Mouse (Mus musculus) retina, postnatal 1 day (tissue): ENCODE data around the gene Btbd16.

Experiments used
- DNase-seq: peaks from one replicate; pipeline ENCODE4 v3.0.0-alpha.2; 2012

The Btbd16 gene

DNA sequence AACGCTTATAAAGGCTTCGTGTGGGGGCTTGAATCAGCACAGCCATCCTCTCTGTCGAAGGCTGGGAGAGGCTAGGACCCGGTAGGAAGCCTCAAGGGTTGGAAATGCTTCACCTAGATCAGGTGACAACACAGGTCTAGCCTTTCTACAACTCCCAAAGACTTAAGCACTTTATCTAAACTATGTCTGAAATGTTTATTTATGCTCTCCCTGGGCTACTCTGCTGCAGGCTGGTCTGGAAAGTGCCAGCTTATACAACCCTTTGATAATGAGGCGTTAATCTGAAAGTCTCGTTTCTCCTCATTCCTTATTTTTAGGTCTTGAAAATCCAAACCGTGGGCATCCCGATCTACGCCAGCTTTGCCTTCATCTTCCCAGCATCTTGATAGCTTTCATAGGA, 50.1 kb downstream of the Btbd16 start:
- DNase-seq = no peak

DNA sequence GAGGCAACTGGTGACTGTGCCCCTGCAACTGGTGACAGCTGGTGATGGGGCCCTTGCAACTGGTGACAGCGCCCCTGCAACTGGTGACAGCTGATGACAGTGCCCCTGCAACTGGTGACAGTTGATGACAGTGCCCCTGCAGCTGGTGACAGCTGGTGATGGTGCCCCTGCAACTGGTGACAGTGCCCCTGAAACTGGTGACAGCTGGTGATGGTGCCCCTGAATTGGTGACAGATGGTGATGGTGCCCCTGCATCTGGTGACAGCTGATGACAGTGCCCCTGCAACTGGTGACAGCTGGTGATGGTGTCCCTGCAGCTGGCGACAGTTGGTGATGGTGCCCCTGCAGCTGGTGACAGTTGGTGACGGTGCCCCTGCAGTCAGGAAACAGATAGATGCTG, 52.5 kb downstream of the Btbd16 start:
- peak; percentile 36 for DNase-seq

- peak; percentile 83 for DNase-seq
Observed at GRCm38 (mm10) chr7:130827431-130827830, 53.6 kb downstream of the Btbd16 start.

- DNase-seq = no peak
Observed at GRCm38 (mm10) chr7:130827844-130828403, 54.1 kb downstream of the Btbd16 start.

- DNase-seq = no peak
Observed at GRCm38 (mm10) chr7:130828475-130828874, 54.6 kb downstream of the Btbd16 start.

DNA sequence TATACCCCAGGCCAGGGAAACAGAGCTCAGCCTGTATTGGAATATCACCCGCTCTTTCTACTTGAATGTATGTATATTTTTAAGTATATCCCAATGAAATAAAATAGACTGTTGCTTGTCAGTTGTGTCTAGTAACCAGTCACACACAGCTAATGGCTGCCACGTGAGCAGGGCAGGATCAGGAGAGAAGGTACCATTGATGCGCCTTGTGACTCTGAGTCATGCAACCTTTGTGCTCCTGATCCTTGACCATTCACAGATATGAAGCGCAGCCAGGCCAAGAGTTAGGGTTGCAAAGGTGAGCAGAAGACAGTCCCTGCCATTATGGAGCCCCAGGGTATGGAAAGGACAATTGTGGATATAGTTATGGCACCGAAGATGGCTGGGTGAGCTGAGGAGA, 57.7 kb downstream of the Btbd16 start:
- DNase-seq = no peak

DNA sequence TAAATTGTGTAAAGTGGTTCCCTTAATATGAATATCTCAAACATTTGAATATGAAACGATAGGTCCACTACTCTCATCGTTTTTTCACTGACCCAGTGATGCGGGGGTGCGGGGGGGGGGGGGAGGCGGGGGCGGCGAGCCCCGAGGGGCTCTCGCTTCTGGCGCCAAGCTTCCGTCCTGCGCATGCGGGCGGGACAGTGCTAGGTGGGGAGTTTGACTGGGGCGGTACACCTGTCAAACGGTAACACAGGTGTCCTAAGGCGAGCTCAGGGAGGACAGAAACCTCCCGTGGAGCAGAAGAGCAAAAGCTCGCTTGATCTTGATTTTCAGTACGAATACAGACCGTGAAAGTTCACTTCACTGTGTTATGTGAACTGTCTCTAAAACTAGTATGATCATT, 60.4 kb downstream of the Btbd16 start:
- DNase-seq = peak; percentile 60

DNA sequence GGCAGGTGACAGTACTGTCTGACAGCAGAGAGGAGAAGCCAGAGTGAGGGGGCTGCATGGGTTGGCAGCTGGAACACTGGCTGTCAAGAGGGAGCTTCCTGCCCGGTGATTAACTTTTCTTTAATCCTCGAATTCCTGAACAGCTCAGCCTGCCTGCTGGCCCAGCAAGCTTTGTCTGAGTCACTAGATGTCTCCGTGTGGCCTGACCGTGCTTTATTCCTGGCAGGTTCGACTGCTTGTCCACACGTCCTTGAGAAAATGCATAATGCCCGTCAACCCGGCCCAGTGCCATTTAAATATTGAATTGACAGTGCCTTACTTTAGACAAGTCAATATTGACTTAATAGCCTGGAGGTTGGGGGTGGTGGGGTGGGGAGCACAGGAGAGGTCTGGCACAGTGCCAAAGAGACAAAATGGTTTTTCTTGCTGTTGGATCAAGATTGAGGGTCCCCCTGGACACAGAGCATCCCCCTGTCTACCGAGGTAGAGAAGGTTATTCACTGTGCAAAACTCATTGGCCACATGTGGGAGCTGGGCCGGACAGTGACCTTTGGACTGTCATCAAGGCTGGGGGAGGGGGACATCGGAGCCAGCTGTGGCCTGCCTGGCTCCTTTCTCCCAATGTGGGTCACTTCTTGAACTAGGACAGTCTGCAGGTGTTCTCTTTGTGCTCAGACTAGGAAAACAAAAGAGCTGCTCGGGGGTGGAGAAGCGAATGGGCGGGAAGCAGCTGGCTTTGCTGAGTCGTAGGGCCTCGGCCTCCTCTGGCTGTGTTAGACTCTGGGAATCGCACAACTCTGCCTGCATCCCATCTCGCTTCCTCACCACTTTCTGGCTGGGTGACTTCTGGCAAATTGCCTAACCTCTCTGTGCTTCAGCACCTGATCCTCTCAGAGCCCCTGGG, 61.3 kb downstream of the Btbd16 start:
- DNase-seq = peak; percentile 93

DNA sequence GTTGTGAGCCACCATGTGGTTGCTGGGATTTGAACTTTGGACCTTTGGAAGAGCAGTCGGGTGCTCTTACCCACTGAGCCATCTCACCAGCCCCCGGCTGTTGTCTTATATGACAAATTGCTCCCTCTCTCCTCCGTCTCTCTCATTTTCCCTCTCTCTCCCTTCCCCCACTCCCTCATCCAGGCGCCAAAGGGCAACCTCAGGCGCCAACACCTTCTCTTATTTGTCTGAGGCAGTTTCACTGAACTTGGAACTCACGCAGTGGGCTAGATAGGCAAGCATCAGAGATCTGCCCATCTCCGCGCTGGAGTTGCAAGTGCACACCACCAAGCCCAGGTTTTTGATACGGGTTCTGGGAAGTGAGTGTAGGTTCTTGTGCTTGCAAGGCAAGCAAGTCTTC, 62.2 kb downstream of the Btbd16 start:
- no peak for DNase-seq

GRCm38 (mm10) chr7:130837941-130838657, 64.2 kb downstream of the Btbd16 start:
- peak; percentile 99 for DNase-seq

DNA sequence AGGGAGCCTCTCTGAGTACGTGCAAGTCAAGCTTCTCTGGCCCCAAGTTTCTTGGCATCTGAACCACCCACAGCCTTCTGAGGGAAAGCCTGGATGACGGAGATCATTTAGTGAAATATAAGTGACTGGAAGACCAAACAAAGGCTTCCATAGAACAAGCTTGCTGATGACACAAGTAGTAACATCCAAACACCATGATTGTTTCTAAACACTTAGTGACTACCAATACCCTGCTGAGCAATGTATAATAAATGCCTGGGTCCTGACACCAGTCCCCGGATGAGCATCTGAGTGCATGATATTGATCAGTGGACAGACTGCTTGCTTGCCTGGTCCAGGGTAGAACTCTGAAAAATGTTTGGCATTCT, 64.8 kb downstream of the Btbd16 start:
- DNase-seq = no peak

GRCm38 (mm10) chr7:130839380-130840100, 65.7 kb downstream of the Btbd16 start:
- no peak for DNase-seq

GRCm38 (mm10) chr7:130847164-130847718, 73.4 kb downstream of the Btbd16 start:
- no peak for DNase-seq

GRCm38 (mm10) chr7:130854684-130855292, 80.9 kb downstream of the Btbd16 start:
- DNase-seq = no peak

GRCm38 (mm10) chr7:130855681-130856080, 81.8 kb downstream of the Btbd16 start:
- DNase-seq = peak; percentile 38

DNA sequence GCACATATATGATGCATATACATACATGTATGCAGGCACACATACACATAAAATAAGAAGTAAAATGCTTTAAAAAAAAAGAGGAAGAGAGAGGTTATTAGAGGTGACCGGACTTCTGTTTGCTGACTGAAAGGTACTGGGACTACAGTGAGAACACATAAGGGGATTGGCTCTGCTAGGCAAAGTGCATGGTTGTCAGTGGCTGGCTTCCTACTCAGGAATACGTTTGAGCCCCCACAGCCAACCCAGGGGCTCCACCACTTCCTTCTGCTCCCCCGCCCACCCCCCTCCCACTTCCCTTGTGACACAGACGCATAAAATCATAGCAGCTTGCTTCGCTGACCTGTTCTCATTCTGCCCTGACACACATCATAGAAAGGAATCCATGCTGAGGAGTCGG, 84.1 kb downstream of the Btbd16 start:
- peak; percentile 31 for DNase-seq

- DNase-seq = no peak
Observed at GRCm38 (mm10) chr7:130859926-130860325, 86.1 kb downstream of the Btbd16 start.

- DNase-seq = peak; percentile 64
Observed at GRCm38 (mm10) chr7:130860721-130861142, 86.9 kb downstream of the Btbd16 start.

DNA sequence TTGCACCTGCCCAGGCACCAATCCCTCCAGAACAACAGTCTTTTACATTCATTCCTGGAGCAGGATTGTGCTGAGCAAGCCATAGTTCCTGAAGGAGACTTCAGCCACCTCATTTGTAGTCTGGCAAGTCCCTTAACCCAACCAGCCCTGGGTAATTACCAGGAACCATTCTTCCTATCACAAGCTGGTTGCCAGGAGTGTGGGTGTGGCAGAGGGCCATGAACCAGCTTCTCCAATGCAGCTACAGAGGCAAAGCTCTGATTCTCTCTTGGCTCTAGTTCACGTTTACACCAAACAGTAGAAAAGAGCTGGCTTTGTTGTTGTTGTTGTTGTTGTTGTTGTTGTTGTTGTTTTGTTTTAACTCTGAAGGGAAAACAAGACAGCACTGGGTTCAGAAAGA, 88.6 kb downstream of the Btbd16 start:
- no peak for DNase-seq

GRCm38 (mm10) chr7:130864711-130865110, 90.8 kb downstream of the Btbd16 start:
- no peak for DNase-seq

DNA sequence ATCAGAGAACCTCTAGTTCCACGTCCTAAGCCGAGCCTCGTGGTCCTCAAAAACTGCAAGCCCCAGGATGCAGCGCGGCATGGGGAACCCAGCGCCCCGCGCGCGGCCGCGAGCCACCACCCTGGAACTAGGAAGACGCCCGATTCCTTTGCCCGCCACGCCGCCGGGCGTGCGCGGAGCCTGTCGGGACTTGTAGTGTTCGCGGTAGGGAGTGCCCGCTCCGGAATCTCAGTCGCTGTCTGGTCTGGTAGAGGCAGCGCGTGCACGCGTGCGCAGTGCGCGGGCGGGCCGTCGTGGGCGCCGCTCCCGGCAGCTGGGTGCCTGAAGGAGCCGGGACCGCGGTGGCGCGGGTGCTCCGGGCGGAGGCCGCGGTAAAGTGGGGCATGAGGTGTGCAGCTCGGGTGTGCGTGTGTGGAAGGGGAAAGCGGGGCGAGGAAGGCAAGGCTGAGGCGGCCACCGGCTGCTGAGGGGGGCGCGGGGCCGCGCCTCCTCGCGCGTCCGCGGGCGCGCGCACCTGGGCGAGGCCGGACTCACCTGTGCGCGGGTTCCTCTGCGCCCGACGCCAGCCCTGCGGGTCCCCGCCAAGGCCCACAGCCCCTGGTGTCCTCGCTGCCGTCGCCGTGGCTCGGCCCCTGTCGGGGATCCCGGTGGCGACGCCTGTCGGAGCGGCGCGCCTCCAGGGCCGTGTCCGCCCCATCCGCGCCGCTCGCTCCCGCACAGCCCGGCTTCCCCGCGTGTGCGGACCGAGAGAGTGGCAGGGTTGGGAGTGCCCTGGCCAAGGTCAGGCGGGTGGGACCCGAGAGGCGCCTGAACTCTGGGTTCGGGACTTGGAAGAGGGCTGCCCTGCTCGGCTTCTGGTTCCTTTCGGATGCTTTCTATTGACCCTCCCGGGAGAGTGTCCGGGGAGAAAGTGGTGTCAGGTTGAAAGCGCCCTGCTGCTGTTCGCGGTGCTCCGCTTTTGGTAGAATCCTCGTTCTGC, 92.0 kb downstream of the Btbd16 start, which contains the start of gene Plekha1:
Gene Plekha1 (plus strand): TSS at position 144 of the 979 bp plus-strand sequence.
- DNase-seq = peak; percentile 99
